ENCODE assay signal across 28 mouse cellular contexts in the genomic region with DNA sequence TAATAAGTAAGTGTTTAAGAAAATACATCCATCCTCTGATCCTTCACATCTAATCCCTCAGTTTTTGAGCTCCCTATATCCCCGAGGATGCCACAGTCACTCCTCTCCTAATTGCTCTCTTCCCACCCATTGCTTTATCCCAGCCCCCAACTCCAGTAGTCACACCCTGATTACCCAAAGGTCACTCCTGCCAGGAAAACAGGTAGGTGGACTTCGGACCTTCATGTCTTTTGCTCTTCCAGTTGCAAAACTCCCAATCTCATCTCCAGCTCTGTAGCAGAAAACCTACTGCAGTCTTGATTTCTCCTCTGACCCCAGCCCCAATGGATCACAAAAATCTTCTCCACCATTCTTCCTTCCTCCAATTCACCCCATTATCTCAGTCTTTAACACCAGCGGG.
"Had no signal": no experiment of that assay in that cellular context is flagged by ENCODE, and none has a peak within 500 bp of the region (broad histone marks: within the 10 kb centered on the region; RNA-seq: fewer than 3 reads in every experiment).

No protein-coding gene starts in this region.

- H3K27me3 ChIP-seq: embryonic facial prominence, embryonic 12.5 days; embryonic facial prominence, embryonic 13.5 days; embryonic facial prominence, embryonic 15.5 days; forebrain, embryonic 12.5 days; forebrain, embryonic 13.5 days; forebrain, embryonic 15.5 days had no signal

- ATAC-seq: forebrain, embryonic 13.5 days; forebrain, embryonic 14.5 days; forebrain, embryonic 15.5 days; forebrain, postnatal 0 days had no signal

- H3K36me3 ChIP-seq: embryonic facial prominence, embryonic 10.5 days; embryonic facial prominence, embryonic 12.5 days; embryonic facial prominence, embryonic 13.5 days; embryonic facial prominence, embryonic 15.5 days; forebrain, embryonic 10.5 days; forebrain, embryonic 12.5 days; forebrain, embryonic 15.5 days had no signal

- H3K4me2 ChIP-seq: embryonic facial prominence, embryonic 12.5 days; embryonic facial prominence, embryonic 13.5 days; embryonic facial prominence, embryonic 15.5 days; forebrain, embryonic 12.5 days; forebrain, embryonic 13.5 days; forebrain, embryonic 15.5 days had no signal

- H3K27ac ChIP-seq: embryonic facial prominence, embryonic 10.5 days; embryonic facial prominence, embryonic 12.5 days; embryonic facial prominence, embryonic 13.5 days; embryonic facial prominence, embryonic 15.5 days; forebrain, embryonic 10.5 days; forebrain, embryonic 12.5 days; forebrain, embryonic 13.5 days; forebrain, embryonic 15.5 days; gastrocnemius, adult 2 months had no signal

- H3K4me3 ChIP-seq: embryonic facial prominence, embryonic 10.5 days; embryonic facial prominence, embryonic 12.5 days; embryonic facial prominence, embryonic 13.5 days; embryonic facial prominence, embryonic 15.5 days; erythroblast, embryonic 14.5 days; forebrain, embryonic 10.5 days; forebrain, embryonic 12.5 days; forebrain, embryonic 13.5 days; forebrain, embryonic 15.5 days; gastrocnemius, adult 2 months had no signal

- H3K9ac ChIP-seq: embryonic facial prominence, embryonic 12.5 days; embryonic facial prominence, embryonic 13.5 days; embryonic facial prominence, embryonic 15.5 days; forebrain, embryonic 12.5 days; forebrain, embryonic 13.5 days; forebrain, embryonic 15.5 days; forebrain, postnatal 0 days had no signal

- H3K4me1 ChIP-seq: embryonic facial prominence, embryonic 10.5 days; embryonic facial prominence, embryonic 12.5 days; embryonic facial prominence, embryonic 15.5 days; forebrain, embryonic 10.5 days; forebrain, embryonic 12.5 days; forebrain, embryonic 13.5 days; forebrain, embryonic 15.5 days had no signal

- DNase-seq: cerebellum, adult 18-20 months; cerebellum, adult 2 months; cerebellum, adult 8-10 months; cerebellum, adult 9-10 months; cerebellum, adult 9-11 months; cerebellum, postnatal 10 days; cerebellum, postnatal 14 days; cerebellum, postnatal 25 days; cerebellum, postnatal 36 days; embryo, embryonic 11 days; forebrain, postnatal 0 days; gastrocnemius, adult 2 months; gastrocnemius, postnatal 10 days; gastrocnemius, postnatal 14 days; gastrocnemius, postnatal 25 days; gastrocnemius, postnatal 36 days; heart, adult 11 months; heart, adult 18-20 months had no signal

- H3K9me3 ChIP-seq: embryonic facial prominence, embryonic 10.5 days; embryonic facial prominence, embryonic 12.5 days; embryonic facial prominence, embryonic 13.5 days; embryonic facial prominence, embryonic 15.5 days; forebrain, embryonic 10.5 days; forebrain, embryonic 12.5 days; forebrain, embryonic 13.5 days; forebrain, embryonic 15.5 days had no signal
